11 mouse cellular contexts compared by ENCODE assay signal in the genomic region with DNA sequence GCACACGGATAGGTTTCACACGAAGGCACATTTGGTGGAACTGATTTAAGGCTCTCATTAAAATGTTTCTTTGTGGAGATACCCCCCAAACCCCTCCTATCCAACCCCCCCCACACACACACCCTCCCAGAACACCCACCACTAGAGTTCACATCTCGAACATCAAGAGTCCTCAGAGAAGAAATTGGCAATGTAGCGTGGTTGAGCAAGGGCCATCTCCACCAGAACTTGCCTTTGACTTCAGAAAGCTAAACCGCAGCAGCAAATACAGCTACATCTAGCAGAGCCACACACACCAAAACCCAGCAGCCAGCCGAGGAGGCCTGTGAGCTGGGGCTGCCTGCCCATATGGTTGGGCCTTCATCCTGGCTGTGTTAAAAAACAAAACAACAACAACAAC. TPM values are rescaled to one million over a fixed set of nuclear protein-coding genes. Genes with fewer than 3 reads are reported as not detected.
DNase-seq lines count a peak whose midpoint lies in the region; ATAC-seq and TF ChIP-seq lines count a peak whose summit lies in the region.
"Had no signal": no experiment of that assay in that cellular context is flagged by ENCODE, and none has a peak within 500 bp of the region (broad histone marks: within the 10 kb centered on the region; RNA-seq: fewer than 3 reads in every experiment).

No protein-coding gene starts in this region.

- peaks cover 41% of the 10 kb centered on the region for H3K4me1 ChIP-seq in liver, embryonic 11.5 days (replicated peaks; ENCODE audit: control insufficient read depth, insufficient read depth, low read length)
- H3K4me1 ChIP-seq in liver, postnatal 0 days (ENCODE audit: insufficient read depth) = peaks cover 25% of the 10 kb centered on the region
- H3K4me1 ChIP-seq in forebrain, postnatal 0 days (ENCODE audit: insufficient read depth) = peaks cover 22% of the 10 kb centered on the region
- peaks cover 76% of the 10 kb centered on the region for H3K4me1 ChIP-seq in lung, embryonic 15.5 days
- peaks cover 66% of the 10 kb centered on the region for H3K4me1 ChIP-seq in stomach, embryonic 16.5 days (ENCODE audit: control insufficient read depth, insufficient read depth, low read length)

- peaks cover 23% of the 10 kb centered on the region for H3K27me3 ChIP-seq in liver, embryonic 11.5 days (replicated peaks; ENCODE audit: control insufficient read depth, insufficient read depth, low read length)
- 0 out of 2 replicates have a peak, but pooled peaks cover 5% of the 10 kb centered on the region for H3K27me3 ChIP-seq in liver, postnatal 0 days (ENCODE audit: insufficient read depth, low read length)
- H3K27me3 ChIP-seq in forebrain, postnatal 0 days (ENCODE audit: insufficient read depth, low read length) = no peaks in the 10 kb centered on the region
- no peaks in the 10 kb centered on the region for H3K27me3 ChIP-seq in lung, embryonic 15.5 days
- H3K27me3 ChIP-seq in stomach, embryonic 16.5 days (ENCODE audit: control insufficient read depth, insufficient read depth, low read length) = no peaks in the 10 kb centered on the region

- peak overlapping the region; percentile 74 for H3K4me2 ChIP-seq in liver, embryonic 11.5 days
- no peak overlapping the region for H3K4me2 ChIP-seq in liver, postnatal 0 days (ENCODE audit: low read depth, low read length)
- peak overlapping the region; percentile 78 for H3K4me2 ChIP-seq in forebrain, postnatal 0 days (ENCODE audit: low read depth)
- H3K4me2 ChIP-seq in lung, embryonic 15.5 days = peak overlapping the region; percentile 71
- H3K4me2 ChIP-seq in stomach, embryonic 16.5 days (ENCODE audit: low read depth, low read length) = peak overlapping the region; percentile 64

- WGBS in liver, embryonic 11.5 days = 56% methylated on average over 6 of the region's 6 CpGs
- 64% methylated on average over 6 of the region's 6 CpGs for WGBS in liver, postnatal 0 days (ENCODE audit: insufficient replicate concordance)
- WGBS in forebrain, postnatal 0 days = 59% methylated on average over 6 of the region's 6 CpGs
- 23% methylated on average over 6 of the region's 6 CpGs for WGBS in lung, embryonic 15.5 days
- 33% methylated on average over 6 of the region's 6 CpGs for WGBS in stomach, embryonic 16.5 days

- no peaks in the 10 kb centered on the region for H3K36me3 ChIP-seq in liver, embryonic 11.5 days (ENCODE audit: control insufficient read depth, insufficient read depth, low read length)
- peaks cover 8% of the 10 kb centered on the region; the same call in 1 of the 2 replicates for H3K36me3 ChIP-seq in liver, postnatal 0 days (replicated peaks; ENCODE audit: insufficient read depth, low read length)
- H3K36me3 ChIP-seq in forebrain, postnatal 0 days (ENCODE audit: insufficient read depth) = peaks cover 10% of the 10 kb centered on the region
- H3K36me3 ChIP-seq in lung, embryonic 15.5 days = 0 out of 2 replicates have a peak, but pooled peaks cover 5% of the 10 kb centered on the region
- H3K36me3 ChIP-seq in stomach, embryonic 16.5 days (ENCODE audit: control insufficient read depth, insufficient read depth, low read length) = peaks cover 5% of the 10 kb centered on the region; the same call in 1 of the 2 replicates

- no peak for ATAC-seq in liver, embryonic 11.5 days (replicated peaks; ENCODE audit: low FRiP score)
- no peak for ATAC-seq in liver, postnatal 0 days
- no peak for ATAC-seq in forebrain, postnatal 0 days
- ATAC-seq in lung, embryonic 15.5 days (ENCODE audit: borderline replicate concordance, extremely low read depth, low FRiP score, low TSS enrichment) = no peak
- no peak for ATAC-seq in stomach, embryonic 16.5 days (ENCODE audit: insufficient read depth, low FRiP score)

- DNase-seq in liver, embryonic 11.5 days (ENCODE audit: low spot score) = no peak
- DNase-seq in liver, postnatal 0 days = no peak
- DNase-seq in forebrain, postnatal 0 days = no peak
- DNase-seq in thymus, postnatal 36 days = no peak
- DNase-seq in urinary bladder, adult 2 months (ENCODE audit: low spot score) = no peak
- DNase-seq in adrenal gland, postnatal 36 days = no peak
- DNase-seq: kidney, postnatal 14 days; right cerebral cortex, postnatal 25 days had no signal

- TF ChIP-seq EP300 in liver, postnatal 0 days (IDR thresholded peaks at IDR 0.05; ENCODE audit: low read depth) = no peak

- H3K9me3 ChIP-seq in liver, embryonic 11.5 days (ENCODE audit: control insufficient read depth, low read length) = no peaks in the 10 kb centered on the region
- H3K9me3 ChIP-seq in liver, postnatal 0 days (ENCODE audit: low read length) = no peaks in the 10 kb centered on the region
- no peaks in the 10 kb centered on the region for H3K9me3 ChIP-seq in forebrain, postnatal 0 days (ENCODE audit: low read length)
- no peaks in the 10 kb centered on the region for H3K9me3 ChIP-seq in lung, embryonic 15.5 days
- H3K9me3 ChIP-seq in stomach, embryonic 16.5 days (replicated peaks; ENCODE audit: control insufficient read depth, low read length) = no peaks in the 10 kb centered on the region

- no peak overlapping the region for H3K27ac ChIP-seq in liver, embryonic 11.5 days (ENCODE audit: low read depth, low read length)
- no peak overlapping the region for H3K27ac ChIP-seq in liver, postnatal 0 days (ENCODE audit: low read depth)
- H3K27ac ChIP-seq in forebrain, postnatal 0 days (ENCODE audit: low read depth, low read length) = no peak overlapping the region
- peak overlapping the region; percentile 99 for H3K27ac ChIP-seq in lung, embryonic 15.5 days
- H3K27ac ChIP-seq in stomach, embryonic 16.5 days (ENCODE audit: low read length) = peak overlapping the region; percentile 98; the same call in 1 of the 2 replicates
- H3K27ac ChIP-seq: macrophage had no signal

- H3K9ac ChIP-seq in liver, embryonic 11.5 days (ENCODE audit: low read depth, low read length) = no peak overlapping the region
- no peak overlapping the region for H3K9ac ChIP-seq in liver, postnatal 0 days (replicated peaks)
- H3K9ac ChIP-seq in forebrain, postnatal 0 days = no peak overlapping the region
- H3K9ac ChIP-seq in lung, embryonic 15.5 days = peak overlapping the region; percentile 99
- H3K9ac ChIP-seq in stomach, embryonic 16.5 days (ENCODE audit: low read length) = peak overlapping the region; percentile 97

- TF ChIP-seq CTCF in liver, postnatal 0 days (IDR thresholded peaks at IDR 0.05; ENCODE audit: low read depth) = no peak
- TF ChIP-seq CTCF in forebrain, postnatal 0 days (IDR thresholded peaks at IDR 0.05; ENCODE audit: low read depth) = no peak

- H3K4me3 ChIP-seq in liver, embryonic 11.5 days (ENCODE audit: low read depth, low read length) = peak overlapping the region; percentile 60
- no peak overlapping the region for H3K4me3 ChIP-seq in liver, postnatal 0 days (ENCODE audit: low read depth, low read length)
- 0 out of 2 replicates have a peak overlapping the region, but pooled peaks have one; percentile 97 for H3K4me3 ChIP-seq in forebrain, postnatal 0 days (ENCODE audit: low read depth, low read length)
- H3K4me3 ChIP-seq in lung, embryonic 15.5 days = peak overlapping the region; percentile 97
- peak overlapping the region; percentile 96 for H3K4me3 ChIP-seq in stomach, embryonic 16.5 days (replicated peaks; ENCODE audit: low read length)

RNA-seq across cellular contexts. Expression of a gene that starts 1.9 kb away (rescaled TPM):
- polyA plus RNA-seq in liver, embryonic 11.5 days (2014; fragmentation: Nextera tagmentation; extraction: Ambion mirVana) = 24.5 and 24.7 TPM in 2 replicates
- polyA plus RNA-seq in liver, postnatal 0 days (2015; fragmentation: Nextera tagmentation; extraction: Ambion mirVana) = 3.0 and 3.5 TPM in 2 replicates
- total RNA-seq in forebrain, postnatal 0 days (2014; rRNA removed) = 42.4 and 56.6 TPM in 2 replicates
- 18.9 and 19.7 TPM in 2 replicates for polyA plus RNA-seq in forebrain, postnatal 0 days (2015; fragmentation: Nextera tagmentation; extraction: Ambion mirVana)
- 134 and 142 TPM in 2 replicates for polyA plus RNA-seq in lung, embryonic 15.5 days (2015; fragmentation: Nextera tagmentation; extraction: Ambion mirVana)
- polyA plus RNA-seq in stomach, embryonic 16.5 days (2015; fragmentation: Nextera tagmentation; extraction: Ambion mirVana) = 93.9 and 94.9 TPM in 2 replicates
- 14.9 and 21.1 TPM in 2 replicates for polyA plus RNA-seq in urinary bladder, adult 2 months (2012; rRNA removed)
- 10 to 100 TPM in 1 of 2 experiments, 1 to 10 TPM in 1; 6.8 to 11.7 TPM for total RNA-seq in adrenal gland, postnatal 36 days (2021)

RNA-seq across cellular contexts. Expression of a gene that starts 18.4 kb away (rescaled TPM):
- 10.8 and 12.3 TPM in 2 replicates for polyA plus RNA-seq in liver, embryonic 11.5 days (2014; fragmentation: Nextera tagmentation; extraction: Ambion mirVana)
- 10.7 and 12.6 TPM in 2 replicates for polyA plus RNA-seq in liver, postnatal 0 days (2015; fragmentation: Nextera tagmentation; extraction: Ambion mirVana)
- 31.2 and 32.7 TPM in 2 replicates for total RNA-seq in forebrain, postnatal 0 days (2014; rRNA removed)
- 20.3 and 21.3 TPM in 2 replicates for polyA plus RNA-seq in forebrain, postnatal 0 days (2015; fragmentation: Nextera tagmentation; extraction: Ambion mirVana)
- 24.9 and 25.8 TPM in 2 replicates for polyA plus RNA-seq in lung, embryonic 15.5 days (2015; fragmentation: Nextera tagmentation; extraction: Ambion mirVana)
- polyA plus RNA-seq in stomach, embryonic 16.5 days (2015; fragmentation: Nextera tagmentation; extraction: Ambion mirVana) = 41.4 and 46.7 TPM in 2 replicates
- polyA plus RNA-seq in urinary bladder, adult 2 months (2012; rRNA removed) = 16.5 and 21.6 TPM in 2 replicates
- 10 to 100 TPM; 35.3 to 50.3 TPM for total RNA-seq in adrenal gland, postnatal 36 days (2021)

RNA-seq across cellular contexts. Expression of a gene that starts 18.6 kb away (rescaled TPM):
- 151 and 165 TPM in 2 replicates for polyA plus RNA-seq in liver, embryonic 11.5 days (2014; fragmentation: Nextera tagmentation; extraction: Ambion mirVana)
- polyA plus RNA-seq in liver, postnatal 0 days (2015; fragmentation: Nextera tagmentation; extraction: Ambion mirVana) = 75.2 and 79.3 TPM in 2 replicates
- 51.4 and 62.9 TPM in 2 replicates for total RNA-seq in forebrain, postnatal 0 days (2014; rRNA removed)
- polyA plus RNA-seq in forebrain, postnatal 0 days (2015; fragmentation: Nextera tagmentation; extraction: Ambion mirVana) = 96.2 and 111 TPM in 2 replicates
- polyA plus RNA-seq in lung, embryonic 15.5 days (2015; fragmentation: Nextera tagmentation; extraction: Ambion mirVana) = 106 TPM in 2 replicates
- 94.1 and 99.9 TPM in 2 replicates for polyA plus RNA-seq in stomach, embryonic 16.5 days (2015; fragmentation: Nextera tagmentation; extraction: Ambion mirVana)
- polyA plus RNA-seq in urinary bladder, adult 2 months (2012; rRNA removed) = 49.8 and 54.6 TPM in 2 replicates
- total RNA-seq in adrenal gland, postnatal 36 days (2021) = 100 to 1,000 TPM in 1 of 2 experiments, 10 to 100 TPM in 1; 92.6 to 114 TPM

RNA-seq across cellular contexts. Expression of a gene that starts 22.7 kb away (rescaled TPM):
- 24.1 and 28.2 TPM in 2 replicates for polyA plus RNA-seq in liver, embryonic 11.5 days (2014; fragmentation: Nextera tagmentation; extraction: Ambion mirVana)
- 5.2 and 6.2 TPM in 2 replicates for polyA plus RNA-seq in liver, postnatal 0 days (2015; fragmentation: Nextera tagmentation; extraction: Ambion mirVana)
- total RNA-seq in forebrain, postnatal 0 days (2014; rRNA removed) = 77.0 and 89.9 TPM in 2 replicates
- polyA plus RNA-seq in forebrain, postnatal 0 days (2015; fragmentation: Nextera tagmentation; extraction: Ambion mirVana) = 20.6 and 24.0 TPM in 2 replicates
- polyA plus RNA-seq in lung, embryonic 15.5 days (2015; fragmentation: Nextera tagmentation; extraction: Ambion mirVana) = 48.2 and 49.5 TPM in 2 replicates
- 51.2 and 54.8 TPM in 2 replicates for polyA plus RNA-seq in stomach, embryonic 16.5 days (2015; fragmentation: Nextera tagmentation; extraction: Ambion mirVana)
- 23.5 and 29.9 TPM in 2 replicates for polyA plus RNA-seq in urinary bladder, adult 2 months (2012; rRNA removed)
- 10 to 100 TPM; 36.3 to 42.2 TPM for total RNA-seq in adrenal gland, postnatal 36 days (2021)

RNA-seq across cellular contexts. Expression of a gene that starts 46.7 kb away (rescaled TPM):
- polyA plus RNA-seq in liver, embryonic 11.5 days (2014; fragmentation: Nextera tagmentation; extraction: Ambion mirVana) = 52.0 and 56.5 TPM in 2 replicates
- polyA plus RNA-seq in liver, postnatal 0 days (2015; fragmentation: Nextera tagmentation; extraction: Ambion mirVana) = 28.1 and 28.2 TPM in 2 replicates
- total RNA-seq in forebrain, postnatal 0 days (2014; rRNA removed) = 29.7 and 31.1 TPM in 2 replicates
- 39.4 and 52.1 TPM in 2 replicates for polyA plus RNA-seq in forebrain, postnatal 0 days (2015; fragmentation: Nextera tagmentation; extraction: Ambion mirVana)
- 55.1 and 56.2 TPM in 2 replicates for polyA plus RNA-seq in lung, embryonic 15.5 days (2015; fragmentation: Nextera tagmentation; extraction: Ambion mirVana)
- polyA plus RNA-seq in stomach, embryonic 16.5 days (2015; fragmentation: Nextera tagmentation; extraction: Ambion mirVana) = 49.7 and 52.4 TPM in 2 replicates
- 37.1 and 44.6 TPM in 2 replicates for polyA plus RNA-seq in urinary bladder, adult 2 months (2012; rRNA removed)
- 10 to 100 TPM; 23.8 to 30.4 TPM for total RNA-seq in adrenal gland, postnatal 36 days (2021)

Comparison
In these comparisons a context has a peak if more than half of its experiments do, and no peak if none do; other contexts are left out.
1. H3K27ac ChIP-seq: peak in lung, embryonic 15.5 days (single experiment) and stomach, embryonic 16.5 days (single experiment); none in liver, embryonic 11.5 days (single experiment), liver, postnatal 0 days (single experiment) and forebrain, postnatal 0 days (single experiment).
2. H3K9ac ChIP-seq: peak in lung, embryonic 15.5 days (single experiment) and stomach, embryonic 16.5 days (single experiment); none in liver, embryonic 11.5 days (single experiment), liver, postnatal 0 days (single experiment) and forebrain, postnatal 0 days (single experiment).